Mouse (Mus musculus): ENCODE measurements around the gene Ripply3. TPM values are rescaled to one million over a fixed set of nuclear protein-coding genes. Genes with fewer than 3 reads are reported as not detected.
"Not testable (repeated sequence)": the region's sequence is repeated elsewhere in the genome, so short reads cannot be mapped to it uniquely, and the experiment has no call there.

Gene Ripply3
- polyA plus RNA-seq, 1 experiment: 0.47 TPM

DNA sequence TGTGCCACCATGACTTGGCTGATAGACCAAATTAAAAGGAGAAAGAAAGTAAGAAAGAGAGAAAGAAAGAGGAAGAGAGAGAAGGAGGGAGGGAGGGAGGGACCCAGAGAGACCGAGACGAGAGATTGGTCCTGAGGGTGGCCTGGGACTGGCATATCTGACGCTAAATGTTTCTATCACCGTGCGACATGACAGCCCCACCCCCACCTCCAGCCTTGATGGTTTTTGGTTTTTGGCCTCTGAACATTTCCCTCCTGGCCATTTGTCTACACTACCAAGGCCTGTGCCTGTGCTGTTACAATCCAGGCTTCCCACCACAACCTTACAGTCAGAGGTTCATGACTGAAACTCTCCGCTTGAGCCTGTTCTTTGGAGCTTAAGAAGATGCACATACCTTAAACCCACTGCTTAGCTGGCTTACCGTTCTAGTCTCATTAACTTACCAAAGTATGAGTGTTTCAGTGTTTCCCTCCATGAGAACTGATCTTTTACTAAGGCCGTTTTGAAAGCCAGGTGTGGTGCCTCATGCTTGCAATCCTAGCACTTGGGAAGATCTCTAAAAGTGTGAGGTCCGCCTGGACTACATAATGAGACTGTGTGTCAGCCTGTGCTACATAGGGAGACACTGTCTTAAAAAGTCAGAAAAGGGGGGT lies 3.1 kb downstream of the Ripply3 start:
- 83% methylated on average over 9 of the region's 9 CpGs for WGBS

DNA sequence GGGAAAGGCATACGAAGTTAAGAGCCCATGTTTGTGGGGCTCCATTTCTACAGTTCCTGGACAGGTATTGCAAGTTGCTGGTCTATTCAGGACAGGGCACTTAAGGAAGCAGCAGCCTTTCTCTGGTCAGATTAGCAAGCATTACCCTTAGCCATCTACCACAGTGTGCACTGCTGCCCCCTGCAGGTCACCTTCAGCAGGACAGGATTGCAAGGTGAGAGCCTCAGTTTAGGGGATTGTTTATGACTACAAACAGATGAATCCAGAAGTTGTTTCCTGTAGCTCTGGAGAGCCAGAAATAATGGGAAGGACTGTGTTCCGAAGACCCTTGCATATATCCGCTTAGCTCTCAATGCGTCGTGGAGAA lies 3.6 kb downstream of the Ripply3 start:
- no peak for TF ChIP-seq POLR2A (IDR thresholded peaks at IDR 0.05; ENCODE audit: low read depth, low read length)
- TF ChIP-seq CTCF (IDR thresholded peaks at IDR 0.05; ENCODE audit: extremely low read depth, insufficient read length, insufficient replicate concordance, low read depth, low read length): peak; percentile 92; the same call in 1 of the 2 replicates
- Histone ChIP-seq H3K27me3 (ENCODE audit: control insufficient read depth, insufficient read depth, low read length) (0 out of 2 replicates have a peak, but pooled peaks cover 9% of the 10 kb centered on the region), H3K36me3 (ENCODE audit: control insufficient read depth, insufficient read depth, low read length) (no peaks in the 10 kb centered on the region), H3K4me1 (ENCODE audit: control insufficient read depth, insufficient read depth, insufficient read length, low read length) (peaks cover 2% of the 10 kb centered on the region), H3K27ac (ENCODE audit: insufficient read depth, low read depth, low read length) (no peak overlapping the region), H3K4me3 (ENCODE audit: low read depth, low read length) (no peak overlapping the region)
- 75% methylated on average over 5 of the region's 5 CpGs for WGBS

More for the DNA sequence above, 3.1 kb downstream of the Ripply3 start:
- Histone ChIP-seq H3K27me3 (ENCODE audit: control insufficient read depth, insufficient read depth, low read length) (0 out of 2 replicates have a peak, but pooled peaks cover 9% of the 10 kb centered on the region), H3K4me3 (ENCODE audit: low read depth, low read length) (no peak overlapping the region), H3K36me3 (ENCODE audit: control insufficient read depth, insufficient read depth, low read length) (no peaks in the 10 kb centered on the region), H3K27ac (ENCODE audit: insufficient read depth, low read depth, low read length) (no peak overlapping the region), H3K4me1 (ENCODE audit: control insufficient read depth, insufficient read depth, insufficient read length, low read length) (peaks cover 2% of the 10 kb centered on the region)
- TF ChIP-seq CTCF (IDR thresholded peaks at IDR 0.05; ENCODE audit: extremely low read depth, insufficient read length, insufficient replicate concordance, low read depth, low read length): no peak
- no peak for TF ChIP-seq POLR2A (IDR thresholded peaks at IDR 0.05; ENCODE audit: low read depth, low read length)

DNA sequence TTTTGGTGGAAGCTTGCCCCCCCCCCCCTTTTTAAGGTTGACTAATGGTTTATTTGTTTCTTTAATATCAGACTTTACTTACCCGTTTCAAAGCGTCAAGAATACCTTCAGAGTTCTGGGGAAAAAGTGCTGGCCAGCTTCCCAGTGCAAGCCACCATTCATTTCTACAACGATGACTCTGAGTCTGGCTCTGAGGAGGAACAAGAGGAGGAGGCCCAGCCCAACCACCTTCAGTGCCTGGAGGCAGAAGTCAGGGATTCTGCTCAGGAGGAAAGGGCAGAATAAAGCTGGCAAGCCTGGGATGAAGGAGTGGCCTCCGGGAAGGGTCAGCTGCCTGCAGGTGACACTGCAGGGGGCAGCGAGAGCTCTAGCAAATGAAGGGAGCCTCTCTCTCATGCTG lies 7.4 kb downstream of the Ripply3 start:
- no peak for TF ChIP-seq CTCF (IDR thresholded peaks at IDR 0.05; ENCODE audit: extremely low read depth, insufficient read length, insufficient replicate concordance, low read depth, low read length)
- TF ChIP-seq POLR2A (IDR thresholded peaks at IDR 0.05; ENCODE audit: low read depth, low read length): no peak
- no peak overlapping the region for H3K4me3 ChIP-seq (ENCODE audit: low read depth, low read length)
- H3K27me3 ChIP-seq (ENCODE audit: control insufficient read depth, insufficient read depth, low read length): no peaks in the 10 kb centered on the region
- H3K27ac ChIP-seq (ENCODE audit: insufficient read depth, low read depth, low read length): no peak overlapping the region
- no peaks in the 10 kb centered on the region for H3K4me1 ChIP-seq (ENCODE audit: control insufficient read depth, insufficient read depth, insufficient read length, low read length)
- no peaks in the 10 kb centered on the region for H3K36me3 ChIP-seq (ENCODE audit: control insufficient read depth, insufficient read depth, low read length)
- 42% methylated on average over 5 of the region's 5 CpGs for WGBS

DNA sequence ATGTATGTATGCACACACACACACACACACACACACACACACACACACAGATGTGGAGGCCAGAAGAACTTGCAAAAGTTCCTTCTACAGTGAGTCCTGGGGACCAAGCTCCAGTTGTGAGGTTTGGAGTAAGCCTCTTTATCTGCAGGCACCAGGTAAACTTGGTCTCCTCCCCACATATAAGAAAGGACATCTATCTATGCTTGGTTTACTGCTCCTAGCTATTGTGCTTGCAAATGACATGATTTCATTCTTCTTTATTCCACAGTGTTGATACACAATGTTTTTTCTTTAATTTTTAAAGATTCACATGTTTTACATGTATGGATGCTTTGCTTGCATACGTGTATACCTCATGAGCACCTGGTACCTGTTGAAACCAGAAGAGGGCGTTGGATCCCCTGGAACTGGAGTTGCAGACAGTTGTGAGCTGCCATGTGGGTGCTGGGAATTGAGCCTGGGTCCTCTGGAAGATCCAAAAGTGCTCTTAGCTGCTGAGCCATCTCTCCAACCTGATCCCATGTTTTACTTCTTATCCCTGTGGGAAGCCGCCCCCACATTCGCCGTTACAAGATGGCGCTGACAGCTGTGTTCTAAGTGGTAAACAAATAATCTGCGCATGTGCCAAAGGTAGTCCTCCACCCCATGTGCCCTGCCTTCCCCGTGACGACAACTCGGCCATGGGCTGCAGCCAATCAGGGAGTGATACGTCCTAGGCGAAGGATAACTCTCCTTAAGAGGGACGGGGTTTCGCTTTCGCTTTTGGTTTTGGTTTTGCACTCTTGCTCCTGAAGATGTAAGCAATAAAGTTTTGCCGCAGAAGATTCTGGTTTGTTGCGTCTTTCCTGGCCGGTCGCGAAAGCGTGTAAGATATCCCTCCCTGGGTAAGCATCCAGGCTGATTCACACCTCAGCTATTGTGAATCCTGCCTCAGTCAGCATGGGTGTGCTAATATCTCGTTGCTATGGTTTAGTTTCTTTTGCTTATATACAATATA lies 11.2 kb downstream of the Ripply3 start:
- not testable (repeated sequence) for H3K4me3 ChIP-seq (ENCODE audit: low read depth, low read length); H3K27me3 ChIP-seq (ENCODE audit: control insufficient read depth, insufficient read depth, low read length); H3K4me1 ChIP-seq (ENCODE audit: control insufficient read depth, insufficient read depth, insufficient read length, low read length); H3K27ac ChIP-seq (ENCODE audit: insufficient read depth, low read depth, low read length); H3K36me3 ChIP-seq (ENCODE audit: control insufficient read depth, insufficient read depth, low read length)
- WGBS: 91% methylated on average over 22 of the region's 22 CpGs

DNA sequence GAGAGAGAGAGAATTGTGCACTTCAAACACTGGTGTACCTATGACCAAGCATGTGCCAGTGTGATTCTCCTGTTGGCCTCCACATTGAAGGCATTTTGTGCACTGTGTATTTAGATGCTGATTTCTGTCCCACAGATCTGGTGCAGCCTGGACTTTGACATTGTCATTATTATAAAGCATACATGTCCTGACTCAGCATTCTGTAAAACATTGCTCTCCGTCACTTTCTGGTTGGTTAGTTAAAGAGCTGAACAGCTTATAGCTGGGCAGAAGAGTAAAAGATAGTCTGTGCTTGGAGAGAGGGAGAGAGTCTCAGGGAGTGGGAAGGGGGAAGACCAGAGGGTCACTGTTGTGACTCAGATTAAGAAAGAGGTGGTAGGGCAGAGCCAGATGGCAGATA lies 17.5 kb downstream of the Ripply3 start:
- no peaks in the 10 kb centered on the region for H3K4me1 ChIP-seq (ENCODE audit: control insufficient read depth, insufficient read depth, insufficient read length, low read length)
- H3K4me3 ChIP-seq (ENCODE audit: low read depth, low read length): no peak overlapping the region
- no peak overlapping the region for H3K27ac ChIP-seq (ENCODE audit: insufficient read depth, low read depth, low read length)
- 61% methylated on average over 1 of the region's 1 CpGs for WGBS
- H3K36me3 ChIP-seq (ENCODE audit: control insufficient read depth, insufficient read depth, low read length): no peaks in the 10 kb centered on the region
- no peaks in the 10 kb centered on the region for H3K27me3 ChIP-seq (ENCODE audit: control insufficient read depth, insufficient read depth, low read length)
- TF ChIP-seq CTCF (IDR thresholded peaks at IDR 0.05; ENCODE audit: extremely low read depth, insufficient read length, insufficient replicate concordance, low read depth, low read length) (no peak), POLR2A (IDR thresholded peaks at IDR 0.05; ENCODE audit: low read depth, low read length) (no peak)

DNA sequence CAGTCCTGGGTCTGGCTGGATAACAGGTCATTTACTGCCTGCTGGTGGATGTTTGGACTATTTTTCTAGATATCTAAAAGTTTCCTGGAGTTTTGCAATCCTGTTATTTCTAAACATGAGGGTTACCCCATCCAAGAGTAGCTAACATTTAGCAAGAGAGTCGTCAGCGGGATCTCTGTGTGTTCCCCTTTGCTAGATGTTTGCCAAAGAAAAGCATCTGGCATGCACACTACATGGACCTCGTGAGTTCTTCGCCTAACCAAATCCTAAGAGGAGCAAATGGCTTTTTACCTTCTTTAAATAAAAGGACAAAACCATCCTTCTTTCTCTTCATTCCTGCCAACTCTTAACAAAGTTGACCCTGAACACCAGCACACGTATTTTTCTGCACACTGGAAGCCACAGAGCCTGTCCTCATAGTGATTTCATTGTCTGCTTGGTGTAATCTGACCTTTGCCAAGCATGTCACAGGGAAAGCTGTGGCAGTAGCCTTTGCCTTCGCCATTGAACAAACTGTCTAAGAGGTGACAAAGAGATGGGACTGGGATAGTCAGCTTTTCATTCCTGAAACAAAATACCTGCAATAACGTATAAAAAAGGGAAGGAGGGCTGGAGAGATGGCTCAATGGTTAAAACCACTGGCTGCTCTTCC lies 19.0 kb downstream of the Ripply3 start:
- H3K36me3 ChIP-seq (ENCODE audit: control insufficient read depth, insufficient read depth, low read length): no peaks in the 10 kb centered on the region
- 73% methylated on average over 7 of the region's 7 CpGs for WGBS
- H3K27me3 ChIP-seq (ENCODE audit: control insufficient read depth, insufficient read depth, low read length): no peaks in the 10 kb centered on the region
- no peak overlapping the region for H3K27ac ChIP-seq (ENCODE audit: insufficient read depth, low read depth, low read length)
- TF ChIP-seq POLR2A (IDR thresholded peaks at IDR 0.05; ENCODE audit: low read depth, low read length) (no peak), CTCF (IDR thresholded peaks at IDR 0.05; ENCODE audit: extremely low read depth, insufficient read length, insufficient replicate concordance, low read depth, low read length) (no peak)
- H3K4me1 ChIP-seq (ENCODE audit: control insufficient read depth, insufficient read depth, insufficient read length, low read length): no peaks in the 10 kb centered on the region
- H3K4me3 ChIP-seq (ENCODE audit: low read depth, low read length): no peak overlapping the region

DNA sequence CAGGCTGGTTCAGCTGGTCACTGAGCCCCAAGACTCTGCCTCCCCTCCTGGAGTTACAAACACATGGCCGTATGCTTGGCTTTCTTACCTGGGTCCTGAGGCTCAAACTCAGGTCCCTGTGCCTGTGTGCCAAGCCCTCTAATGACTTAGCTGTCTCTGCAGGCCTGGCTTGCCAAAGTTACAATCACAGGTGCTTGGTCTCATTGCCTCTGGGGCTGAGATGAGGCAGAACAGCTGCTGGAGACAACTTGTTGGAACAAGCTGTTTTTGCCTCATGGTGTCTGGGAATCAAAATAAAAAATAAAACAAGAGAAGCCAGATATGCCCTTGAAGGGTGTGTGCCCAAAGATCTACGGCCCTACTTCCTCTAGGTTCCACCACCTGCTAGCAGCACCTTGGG lies 20.6 kb downstream of the Ripply3 start:
- no peak for TF ChIP-seq CTCF (IDR thresholded peaks at IDR 0.05; ENCODE audit: extremely low read depth, insufficient read length, insufficient replicate concordance, low read depth, low read length)
- TF ChIP-seq POLR2A (IDR thresholded peaks at IDR 0.05; ENCODE audit: low read depth, low read length): no peak
- Histone ChIP-seq H3K4me3 (ENCODE audit: low read depth, low read length) (no peak overlapping the region), H3K36me3 (ENCODE audit: control insufficient read depth, insufficient read depth, low read length) (no peaks in the 10 kb centered on the region), H3K27me3 (ENCODE audit: control insufficient read depth, insufficient read depth, low read length) (no peaks in the 10 kb centered on the region), H3K4me1 (ENCODE audit: control insufficient read depth, insufficient read depth, insufficient read length, low read length) (no peaks in the 10 kb centered on the region), H3K27ac (ENCODE audit: insufficient read depth, low read depth, low read length) (no peak overlapping the region)
- WGBS: 77% methylated on average over 2 of the region's 2 CpGs
